Mouse (Mus musculus): ENCODE measurements at regions not wholly inside any gene's neighbourhood (a gene's known extent, or its start where the extent isn't known, plus 50 kb on each side); places are given as distances from the start of the nearest gene placed in this dataset.

DNA sequence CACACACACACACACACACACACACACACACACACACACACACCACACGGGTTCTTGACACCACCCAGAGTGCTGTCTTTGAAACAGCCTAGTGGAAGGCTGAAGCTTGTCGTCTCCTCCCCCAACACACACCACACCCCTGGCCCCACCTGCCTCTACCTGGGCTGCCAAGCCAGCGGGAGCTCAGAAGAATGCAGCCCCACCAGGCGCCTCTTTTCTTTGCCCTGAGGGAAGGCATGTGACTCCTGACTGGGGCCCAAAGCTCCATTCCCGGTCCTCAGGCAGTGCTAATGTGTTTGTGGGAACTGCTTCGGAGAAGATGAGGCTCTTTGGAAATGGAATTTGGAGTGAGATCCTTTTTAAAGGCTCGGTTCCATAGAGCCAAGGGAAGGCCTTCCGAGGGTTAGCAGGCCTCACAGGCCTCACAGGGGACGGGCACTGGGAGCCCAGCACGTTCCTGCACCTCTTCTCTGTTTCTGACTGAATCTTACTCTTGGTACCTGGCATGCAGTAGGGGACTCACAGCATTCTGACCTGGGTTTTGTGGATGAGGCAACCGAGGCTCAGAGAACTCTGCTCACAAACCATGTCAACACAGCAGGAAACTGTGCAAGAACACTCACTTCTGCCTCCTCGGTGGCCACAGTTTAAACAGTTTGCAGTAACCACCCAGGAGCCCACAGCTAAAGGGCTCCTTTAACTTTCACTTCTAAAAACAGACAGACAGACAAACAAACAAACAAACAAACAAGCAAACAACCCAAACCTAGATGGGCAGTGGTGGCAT, 106.4 kb downstream of the Cd24a start:
- TF ChIP-seq ETS1 (conservative IDR thresholded peaks at IDR 0.05; ENCODE audit: low read depth, low read length) (no peak), POLR2A (IDR thresholded peaks at IDR 0.05; ENCODE audit: low read depth, low read length) (no peak), CTCF (conservative IDR thresholded peaks at IDR 0.05 in 1 of 2, IDR thresholded peaks at IDR 0.05 in 1 of 2; ENCODE audit: low read depth in 2 of 2, low read length in 2 of 2) (no peak), CHD2 (IDR thresholded peaks at IDR 0.05; ENCODE audit: low read length) (no peak), EP300 (IDR thresholded peaks at IDR 0.05; ENCODE audit: low read length) (no peak), NELFE (IDR thresholded peaks at IDR 0.05; ENCODE audit: low read depth, low read length) (no peak), ZNF384 (IDR thresholded peaks at IDR 0.05; ENCODE audit: low read depth, low read length) (no peak), MAZ (IDR thresholded peaks at IDR 0.05; ENCODE audit: low read depth, low read length) (no peak), USF1 (IDR thresholded peaks at IDR 0.05; ENCODE audit: low read depth, low read length) (no peak), RAD21 (IDR thresholded peaks at IDR 0.05; ENCODE audit: low read depth, low read length) (no peak), MAX (IDR thresholded peaks at IDR 0.05; ENCODE audit: low read length) (no peak)
